Mouse (Mus musculus) fat pad, adult 2 months (tissue): ENCODE results near the gene Qpctl.

Source experiments
- DNase-seq: peaks from one replicate; pipeline ENCODE4 v3.0.0-alpha.2; 2011; ENCODE audit warnings: low read depth, low spot score; ENCODE audit errors: extremely low read depth

Qpctl gene

GRCm38 (mm10) chr7:19148875-19149541, at the start of gene Qpctl:
Qpctl (minus strand) TSS chr7:19149291.
- peak; percentile 98 for DNase-seq

GRCm38 (mm10) chr7:19197985-19198384, 48.9 kb upstream of the Qpctl start:
- DNase-seq: no peak

- no peak for DNase-seq
Observed at GRCm38 (mm10) chr7:19196676-19197075, 47.6 kb upstream of the Qpctl start.

GRCm38 (mm10) chr7:19194676-19195075, 45.6 kb upstream of the Qpctl start:
- no peak for DNase-seq

- DNase-seq: no peak
Observed at GRCm38 (mm10) chr7:19184758-19185157, 35.7 kb upstream of the Qpctl start.

GRCm38 (mm10) chr7:19184250-19184649, 35.2 kb upstream of the Qpctl start:
- no peak for DNase-seq

GRCm38 (mm10) chr7:19180862-19181429, 31.9 kb upstream of the Qpctl start:
- DNase-seq: no peak

- DNase-seq: no peak
Observed at GRCm38 (mm10) chr7:19179936-19180335, 30.8 kb upstream of the Qpctl start.

GRCm38 (mm10) chr7:19179173-19179572, 30.1 kb upstream of the Qpctl start:
- no peak for DNase-seq

GRCm38 (mm10) chr7:19178443-19179092, 29.5 kb upstream of the Qpctl start:
- DNase-seq: no peak

GRCm38 (mm10) chr7:19178035-19178434, 28.9 kb upstream of the Qpctl start:
- no peak for DNase-seq

GRCm38 (mm10) chr7:19177216-19177615, 28.1 kb upstream of the Qpctl start:
- DNase-seq: no peak

- no peak for DNase-seq
Observed at GRCm38 (mm10) chr7:19176516-19176947, 27.4 kb upstream of the Qpctl start.

- DNase-seq: no peak
Observed at GRCm38 (mm10) chr7:19175708-19176515, 26.8 kb upstream of the Qpctl start, which contains the start of gene Eml2. Eml2 (plus strand) TSS chr7:19176421.

- no peak for DNase-seq
Observed at GRCm38 (mm10) chr7:19172874-19173273, 23.8 kb upstream of the Qpctl start.

GRCm38 (mm10) chr7:19171831-19172230, 22.7 kb upstream of the Qpctl start:
- no peak for DNase-seq

- no peak for DNase-seq
Observed at GRCm38 (mm10) chr7:19170142-19170541, 21.1 kb upstream of the Qpctl start.

- DNase-seq: no peak
Observed at GRCm38 (mm10) chr7:19169506-19169905, 20.4 kb upstream of the Qpctl start.

- no peak for DNase-seq
Observed at GRCm38 (mm10) chr7:19166990-19167389, 17.9 kb upstream of the Qpctl start.

- no peak for DNase-seq
Observed at GRCm38 (mm10) chr7:19165656-19166423, 16.7 kb upstream of the Qpctl start, which contains the start of gene Gipr. Gipr (minus strand) TSS chr7:19166127.

GRCm38 (mm10) chr7:19164978-19165377, 15.9 kb upstream of the Qpctl start:
- DNase-seq: no peak
